Mouse (Mus musculus): ENCODE results near the gene Stk17b. TPM values are rescaled to one million over a fixed set of nuclear protein-coding genes. Genes with fewer than 3 reads are reported as not detected.
"Not testable (repeated sequence)": the region's sequence is repeated elsewhere in the genome, so short reads cannot be mapped to it uniquely, and the experiment has no call there.

Stk17b gene
- polyA plus RNA-seq, 1 experiment from 2014 or later = 14.0 TPM

DNA sequence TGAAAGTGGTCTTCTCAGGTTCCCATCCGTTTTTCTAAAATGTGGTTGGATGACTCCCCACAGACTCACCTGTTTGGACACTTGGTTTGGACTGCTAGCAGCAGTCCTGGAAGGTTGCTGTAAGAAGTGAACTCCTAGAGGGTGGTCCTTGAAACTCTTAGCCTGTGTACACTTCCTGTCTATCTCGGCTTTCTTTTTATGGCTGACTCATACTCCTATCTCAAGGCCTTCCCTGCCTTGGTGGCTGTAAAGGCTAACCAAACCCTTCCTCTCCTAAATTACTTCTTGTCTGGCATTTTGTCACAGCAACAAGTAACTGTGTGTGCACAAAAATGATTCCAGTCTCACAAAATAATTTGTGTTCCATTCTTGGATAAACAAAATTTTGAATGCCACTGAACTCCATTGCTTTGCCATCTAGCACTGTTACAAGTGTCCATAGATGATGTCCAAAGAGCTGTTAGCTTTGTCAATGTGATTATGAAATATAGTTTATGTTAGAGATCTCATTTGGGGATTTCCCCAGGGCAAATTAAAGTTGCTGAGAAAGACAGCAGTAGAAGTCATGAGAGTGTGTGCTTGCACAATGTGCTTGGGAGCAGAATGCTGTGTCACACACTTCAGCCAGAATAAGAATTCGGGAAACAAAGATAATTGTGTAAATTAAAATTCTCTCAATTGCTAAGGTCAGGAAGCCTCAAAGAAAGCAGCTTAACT, 43.1 kb downstream of the Stk17b start:
- Histone ChIP-seq H3K36me3 (replicated peaks; ENCODE audit: insufficient read depth, low read length) (no peaks in the 10 kb centered on the region), H3K27me3 (ENCODE audit: insufficient read depth, low read length) (no peaks in the 10 kb centered on the region), H3K4me1 (ENCODE audit: insufficient read depth) (no peaks in the 10 kb centered on the region), H3K4me3 (ENCODE audit: low read depth, low read length) (no peak overlapping the region), H3K4me2 (ENCODE audit: low read depth, low read length) (no peak overlapping the region), H3K9me3 (ENCODE audit: low read length) (no peaks in the 10 kb centered on the region), H3K9ac (replicated peaks) (no peak overlapping the region), H3K27ac (ENCODE audit: low read depth) (no peak overlapping the region)
- 56% methylated on average over 3 of the region's 3 CpGs for WGBS (ENCODE audit: insufficient replicate concordance)
- ATAC-seq = no peak
- TF ChIP-seq EP300 (IDR thresholded peaks at IDR 0.05; ENCODE audit: low read depth) = no peak
- no peak for TF ChIP-seq CTCF (IDR thresholded peaks at IDR 0.05; ENCODE audit: low read depth)
- DNase-seq = no peak

DNA sequence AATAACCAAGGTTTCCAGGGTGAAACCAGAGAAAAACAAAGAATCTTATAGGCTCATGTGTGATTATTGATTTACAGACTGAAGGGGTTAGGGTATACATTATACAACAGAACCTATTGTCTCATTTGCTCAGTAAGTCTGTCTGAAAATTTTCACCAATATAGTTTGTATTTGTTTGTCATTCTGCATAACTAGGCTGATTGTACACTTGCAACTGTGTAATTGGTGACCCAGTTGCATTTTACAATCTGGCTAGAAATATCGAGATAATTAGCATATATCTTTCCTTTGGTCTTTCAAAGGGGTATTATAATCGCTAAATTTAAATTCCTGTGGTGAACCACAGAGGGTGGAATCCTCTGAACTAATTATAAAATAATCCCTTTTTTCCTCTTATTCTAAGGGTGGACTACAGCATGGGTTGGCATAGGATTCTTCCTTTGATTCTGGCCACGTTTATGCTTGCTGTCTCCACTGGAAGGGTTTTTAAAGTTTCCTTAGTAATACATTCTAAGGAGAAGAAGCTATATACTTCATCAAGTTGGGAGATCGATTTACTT, 44.2 kb downstream of the Stk17b start:
- Histone ChIP-seq H3K4me1 (ENCODE audit: insufficient read depth) (no peaks in the 10 kb centered on the region), H3K27ac (ENCODE audit: low read depth) (no peak overlapping the region), H3K27me3 (ENCODE audit: insufficient read depth, low read length) (no peaks in the 10 kb centered on the region), H3K4me2 (ENCODE audit: low read depth, low read length) (no peak overlapping the region), H3K36me3 (replicated peaks; ENCODE audit: insufficient read depth, low read length) (no peaks in the 10 kb centered on the region), H3K9ac (replicated peaks) (no peak overlapping the region), H3K4me3 (ENCODE audit: low read depth, low read length) (no peak overlapping the region), H3K9me3 (ENCODE audit: low read length) (no peaks in the 10 kb centered on the region)
- no peak for DNase-seq
- WGBS (ENCODE audit: insufficient replicate concordance) = 74% methylated on average over 4 of the region's 4 CpGs
- TF ChIP-seq CTCF (IDR thresholded peaks at IDR 0.05; ENCODE audit: low read depth) (no peak), EP300 (IDR thresholded peaks at IDR 0.05; ENCODE audit: low read depth) (no peak)
- no peak for ATAC-seq

DNA sequence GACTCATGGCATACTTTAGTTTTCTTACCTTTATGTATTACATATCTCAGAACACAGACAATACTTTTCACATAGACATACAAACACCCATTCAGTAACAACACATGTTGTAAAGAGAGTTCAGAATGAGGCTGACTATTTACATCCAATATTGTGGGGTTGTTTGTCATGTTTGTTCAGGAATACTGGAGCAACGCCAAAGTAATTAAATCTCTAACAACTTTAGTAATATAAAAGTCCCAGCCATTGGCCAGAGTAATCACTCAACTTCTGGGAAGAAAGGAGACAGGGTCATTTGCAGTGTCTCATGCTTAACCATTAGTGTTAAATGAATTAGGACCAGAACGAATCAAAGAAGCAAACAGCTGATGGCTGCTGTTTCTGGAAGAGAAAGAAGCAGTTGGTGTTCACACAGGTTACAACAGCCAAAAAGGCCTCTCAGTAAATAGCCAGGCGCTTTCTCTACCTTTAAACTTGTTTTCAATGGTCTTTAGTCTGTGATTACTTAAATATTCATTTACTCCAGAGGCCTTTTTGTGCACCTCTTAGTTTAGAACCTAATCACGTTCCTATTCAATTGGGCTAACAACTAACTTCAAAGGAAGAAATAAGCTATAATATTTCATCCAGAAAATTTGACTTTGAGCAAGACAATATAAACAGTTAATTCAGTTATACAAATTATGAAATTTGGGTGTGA, 44.8 kb downstream of the Stk17b start:
- not testable (repeated sequence) for DNase-seq; H3K27ac ChIP-seq (ENCODE audit: low read depth); H3K27me3 ChIP-seq (ENCODE audit: insufficient read depth, low read length); H3K9me3 ChIP-seq (ENCODE audit: low read length); H3K4me1 ChIP-seq (ENCODE audit: insufficient read depth); H3K9ac ChIP-seq (replicated peaks); H3K4me2 ChIP-seq (ENCODE audit: low read depth, low read length); H3K4me3 ChIP-seq (ENCODE audit: low read depth, low read length); H3K36me3 ChIP-seq (replicated peaks; ENCODE audit: insufficient read depth, low read length); ATAC-seq
- 81% methylated on average over 3 of the region's 4 CpGs for WGBS (ENCODE audit: insufficient replicate concordance)

DNA sequence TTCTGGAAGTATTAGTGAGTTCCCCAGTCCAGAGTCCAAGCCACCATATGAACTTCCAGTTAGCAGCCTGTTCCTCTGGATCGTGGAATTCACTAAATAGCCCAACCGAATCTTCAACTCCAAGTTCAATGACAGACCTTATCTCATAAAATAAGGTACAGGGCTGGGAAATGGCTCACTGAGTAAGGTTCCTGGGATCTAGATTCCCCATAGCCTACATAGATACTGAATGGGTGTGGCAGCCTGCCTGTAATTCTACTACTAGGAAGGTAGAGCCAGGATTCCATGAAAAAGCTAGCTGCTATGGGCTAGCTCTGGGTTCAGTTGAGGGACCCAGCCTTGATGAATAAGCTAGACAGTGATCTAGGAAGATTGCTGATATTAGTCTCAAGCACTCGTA, 48.4 kb downstream of the Stk17b start:
- 80% methylated on average over 3 of the region's 3 CpGs for WGBS (ENCODE audit: insufficient replicate concordance)
- no peak overlapping the region for H3K27ac ChIP-seq (ENCODE audit: low read depth)
- ATAC-seq (no peak), DNase-seq (no peak)
- H3K4me3 ChIP-seq (ENCODE audit: low read depth, low read length) = no peak overlapping the region
- H3K4me1 ChIP-seq (ENCODE audit: insufficient read depth) = no peaks in the 10 kb centered on the region
- no peaks in the 10 kb centered on the region for H3K9me3 ChIP-seq (ENCODE audit: low read length)
- TF ChIP-seq EP300 (IDR thresholded peaks at IDR 0.05; ENCODE audit: low read depth) (no peak), CTCF (IDR thresholded peaks at IDR 0.05; ENCODE audit: low read depth) (no peak)
- no peaks in the 10 kb centered on the region for H3K36me3 ChIP-seq (replicated peaks; ENCODE audit: insufficient read depth, low read length)
- no peak overlapping the region for H3K4me2 ChIP-seq (ENCODE audit: low read depth, low read length)
- no peak overlapping the region for H3K9ac ChIP-seq (replicated peaks)
- H3K27me3 ChIP-seq (ENCODE audit: insufficient read depth, low read length) = no peaks in the 10 kb centered on the region

DNA sequence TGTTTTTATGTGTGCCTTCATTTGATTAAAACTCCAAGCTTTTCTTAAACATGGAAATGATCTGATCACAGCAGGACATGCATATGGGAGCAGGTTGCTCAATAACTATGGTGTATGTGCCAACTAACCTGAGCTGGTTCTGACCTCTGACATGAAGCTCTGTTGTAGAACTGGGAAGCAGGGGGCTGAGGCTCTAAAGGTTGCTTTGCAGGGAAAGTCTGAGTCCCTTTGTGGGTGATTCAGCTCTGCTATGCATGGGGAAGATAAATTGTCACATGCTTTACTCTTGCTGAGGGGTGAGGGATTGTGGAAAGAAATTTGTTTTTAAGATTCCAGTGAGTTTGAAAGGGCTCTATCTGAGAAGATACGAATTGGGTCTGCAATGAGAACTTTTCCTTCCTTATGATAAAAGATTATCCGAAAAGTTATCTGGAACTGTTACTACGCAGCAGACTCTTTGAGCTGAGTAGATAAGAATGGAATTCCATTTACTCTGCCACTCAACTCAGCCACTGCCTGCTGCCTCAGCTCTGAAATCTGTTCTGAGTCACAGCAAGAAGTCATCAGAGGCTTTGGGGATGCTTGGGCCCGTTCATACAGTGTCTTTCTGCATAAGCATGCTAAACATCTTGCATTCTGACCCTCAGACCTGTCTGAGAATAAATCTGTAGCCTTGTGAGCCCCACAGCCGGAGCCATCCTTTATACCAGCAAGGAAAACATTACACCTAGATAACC, 56.4 kb downstream of the Stk17b start:
- Histone ChIP-seq H3K9ac (replicated peaks) (no peak overlapping the region), H3K4me1 (ENCODE audit: insufficient read depth) (no peaks in the 10 kb centered on the region), H3K4me2 (ENCODE audit: low read depth, low read length) (no peak overlapping the region), H3K27me3 (ENCODE audit: insufficient read depth, low read length) (no peaks in the 10 kb centered on the region), H3K27ac (ENCODE audit: low read depth) (no peak overlapping the region), H3K9me3 (ENCODE audit: low read length) (no peaks in the 10 kb centered on the region), H3K36me3 (replicated peaks; ENCODE audit: insufficient read depth, low read length) (no peaks in the 10 kb centered on the region), H3K4me3 (ENCODE audit: low read depth, low read length) (no peak overlapping the region)
- ATAC-seq (no peak; the same call in 1 of the 2 replicates), DNase-seq (no peak)
- 43% methylated on average over 5 of the region's 5 CpGs for WGBS (ENCODE audit: insufficient replicate concordance)
- no peak for TF ChIP-seq EP300 (IDR thresholded peaks at IDR 0.05; ENCODE audit: low read depth)
- TF ChIP-seq CTCF (IDR thresholded peaks at IDR 0.05; ENCODE audit: low read depth) = no peak

DNA sequence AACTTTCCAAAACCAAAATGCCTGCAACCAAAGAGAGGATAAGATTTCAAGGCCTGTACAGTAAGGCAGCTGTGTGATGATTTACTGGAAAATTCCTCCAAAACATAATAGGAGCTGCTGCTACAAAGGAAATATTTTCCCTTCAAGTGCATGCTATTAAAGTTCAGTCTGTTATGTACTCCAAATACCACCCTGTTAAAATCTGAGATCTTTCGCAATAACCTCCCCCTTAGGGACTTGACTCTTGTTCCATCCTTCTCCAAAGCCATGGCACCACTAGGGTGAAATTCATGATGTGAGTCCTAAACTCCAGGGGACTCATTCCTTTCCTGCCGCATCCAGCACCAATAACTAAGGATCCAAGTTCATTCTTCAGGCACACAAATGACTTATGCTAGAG, 58.1 kb downstream of the Stk17b start:
- TF ChIP-seq CTCF (IDR thresholded peaks at IDR 0.05; ENCODE audit: low read depth) (no peak), EP300 (IDR thresholded peaks at IDR 0.05; ENCODE audit: low read depth) (no peak)
- 89% methylated on average over 2 of the region's 2 CpGs for WGBS (ENCODE audit: insufficient replicate concordance)
- H3K27ac ChIP-seq (ENCODE audit: low read depth) = no peak overlapping the region

More for the DNA sequence above, 58.1 kb downstream of the Stk17b start:
- Histone ChIP-seq H3K4me2 (ENCODE audit: low read depth, low read length) (no peak overlapping the region), H3K9ac (replicated peaks) (no peak overlapping the region), H3K4me1 (ENCODE audit: insufficient read depth) (no peaks in the 10 kb centered on the region), H3K9me3 (ENCODE audit: low read length) (no peaks in the 10 kb centered on the region), H3K36me3 (replicated peaks; ENCODE audit: insufficient read depth, low read length) (no peaks in the 10 kb centered on the region), H3K27me3 (ENCODE audit: insufficient read depth, low read length) (no peaks in the 10 kb centered on the region), H3K4me3 (ENCODE audit: low read depth, low read length) (no peak overlapping the region)
- ATAC-seq (no peak), DNase-seq (no peak)
